Mouse (Mus musculus) lung, postnatal 14 days (tissue): ENCODE measurements at regions not wholly inside any gene's neighbourhood (a gene's known extent, or its start where the extent isn't known, plus 50 kb on each side); places are given as distances from the start of the nearest gene placed in this dataset.

Experiments
- DNase-seq: peaks from one replicate; pipeline ENCODE4 v3.0.0; 2021

GRCm38 (mm10) chr12:86830247-86830585, 54.4 kb downstream of the Irf2bpl start:
- no peak for DNase-seq

GRCm38 (mm10) chr12:86829581-86830246, 54.9 kb downstream of the Irf2bpl start:
- DNase-seq = no peak

- DNase-seq = no peak
Measured at GRCm38 (mm10) chr12:86827241-86827606, 57.4 kb downstream of the Irf2bpl start.

GRCm38 (mm10) chr12:86826420-86827240, 58.0 kb downstream of the Irf2bpl start:
- DNase-seq = peak; percentile 59

GRCm38 (mm10) chr12:86825584-86826419, 58.8 kb downstream of the Irf2bpl start:
- no peak for DNase-seq

GRCm38 (mm10) chr12:86824860-86825583, 59.6 kb downstream of the Irf2bpl start:
- peak; percentile 91 for DNase-seq

GRCm38 (mm10) chr12:86823855-86824589, 60.6 kb downstream of the Irf2bpl start:
- DNase-seq = peak; percentile 89

- no peak for DNase-seq
Measured at GRCm38 (mm10) chr12:86823488-86823854, 61.1 kb downstream of the Irf2bpl start.

- no peak for DNase-seq
Measured at GRCm38 (mm10) chr12:86821183-86821582, 63.4 kb downstream of the Irf2bpl start.

GRCm38 (mm10) chr12:86819568-86819967, 65.0 kb downstream of the Irf2bpl start:
- DNase-seq = no peak

GRCm38 (mm10) chr12:86819163-86819562, 65.4 kb downstream of the Irf2bpl start:
- no peak for DNase-seq

GRCm38 (mm10) chr12:86818201-86818600, 66.4 kb downstream of the Irf2bpl start:
- no peak for DNase-seq

GRCm38 (mm10) chr12:86816702-86817610, 67.6 kb downstream of the Irf2bpl start:
- DNase-seq = peak; percentile 61

GRCm38 (mm10) chr12:86816171-86816701, 68.4 kb downstream of the Irf2bpl start:
- no peak for DNase-seq

- no peak for DNase-seq
Measured at GRCm38 (mm10) chr12:86814740-86815139, 69.9 kb downstream of the Irf2bpl start.
